Mouse (Mus musculus) liver, postnatal 0 days (tissue): ENCODE measurements around the gene 0610010K14Rik.

Experiments used
- CTCF ChIP-seq: sonication (generic); IDR thresholded peaks from 2 replicates; pipeline ENCODE4 v1.5.1; 2016; ENCODE audit warnings: antibody characterized with exemption, low read depth
- EP300 ChIP-seq: IDR thresholded peaks from 2 replicates; pipeline ENCODE4 v1.6.1; 2016; ENCODE audit warnings: antibody characterized with exemption, low read depth, mild to moderate bottlenecking

DNA sequence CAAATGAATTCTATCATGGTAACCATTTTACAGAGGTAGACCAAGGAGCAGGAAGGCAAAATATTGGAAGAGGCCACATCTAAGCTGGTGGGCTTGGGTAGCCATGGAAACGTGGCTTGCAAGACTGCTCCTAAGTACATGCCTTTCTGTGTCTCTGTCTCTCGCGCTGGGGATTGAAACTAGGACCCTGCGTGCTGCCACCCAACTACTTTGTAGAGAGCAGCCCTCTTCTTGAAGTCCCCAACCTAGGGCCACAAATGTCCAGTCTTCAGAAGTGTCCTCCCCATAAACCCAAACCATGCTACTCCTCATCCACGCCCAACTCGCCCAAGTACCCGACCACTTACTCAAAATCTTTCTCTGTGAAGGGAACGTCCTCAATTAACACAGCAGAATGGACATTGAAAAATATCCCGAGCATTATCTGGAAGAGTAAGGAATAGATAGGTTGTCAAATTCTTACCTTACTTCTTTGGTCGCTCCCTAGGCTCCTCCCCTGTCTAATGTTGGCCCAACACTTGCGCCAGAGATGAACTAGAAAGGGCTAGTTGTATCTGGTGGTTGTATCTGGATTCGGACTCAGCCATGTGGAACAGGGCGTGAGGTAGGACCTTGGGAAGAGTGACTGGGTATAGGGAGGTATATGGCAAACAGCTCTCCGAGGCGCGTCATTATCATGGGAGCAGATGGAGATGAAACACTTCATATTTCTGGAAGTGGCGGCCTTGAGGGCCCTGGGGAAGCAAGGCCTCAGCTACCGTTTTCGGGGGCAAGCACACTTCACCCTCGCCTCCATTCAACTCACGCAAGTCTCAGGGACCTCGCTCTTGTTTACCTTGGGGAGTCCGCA is 1.1 kb upstream of the 0610010K14Rik start:
- TF ChIP-seq CTCF: no peak
- TF ChIP-seq EP300: no peak
